Mouse (Mus musculus) right cerebral cortex, postnatal 14 days (tissue): ENCODE data around the gene Psenen.

Experiments
- DNase-seq: peaks from one replicate; pipeline ENCODE4 v3.0.0; 2022

The Psenen gene

GRCm38 (mm10) chr7:30563117-30563905, at the start of gene Psenen, which contains the start of the genes U2af1l4 and Gm49396:
Gene Psenen (minus strand): TSS chr7:30563627.
Gene U2af1l4 (plus strand): TSS chr7:30563301.
Gene Gm49396 (plus strand): TSS chr7:30563344.
- peak; percentile 96 for DNase-seq

GRCm38 (mm10) chr7:30612654-30613402, 49.4 kb upstream of the Psenen start, which contains the start of gene Upk1a:
Gene Upk1a (minus strand): TSS chr7:30612847.
- no peak for DNase-seq

GRCm38 (mm10) chr7:30610043-30610442, 46.6 kb upstream of the Psenen start:
- no peak for DNase-seq

GRCm38 (mm10) chr7:30608476-30608875, 45.0 kb upstream of the Psenen start:
- no peak for DNase-seq

GRCm38 (mm10) chr7:30607706-30608309, 44.4 kb upstream of the Psenen start:
- no peak for DNase-seq

GRCm38 (mm10) chr7:30604944-30605343, 41.5 kb upstream of the Psenen start:
- no peak for DNase-seq

- no peak for DNase-seq
Measured at GRCm38 (mm10) chr7:30604424-30604823, 41.0 kb upstream of the Psenen start.

GRCm38 (mm10) chr7:30602583-30602982, 39.2 kb upstream of the Psenen start:
- DNase-seq = no peak

- DNase-seq = no peak
Measured at GRCm38 (mm10) chr7:30600651-30601050, 37.2 kb upstream of the Psenen start.

GRCm38 (mm10) chr7:30599933-30600353, 36.5 kb upstream of the Psenen start:
- DNase-seq = peak; percentile 92

- no peak for DNase-seq
Measured at GRCm38 (mm10) chr7:30598786-30599185, 35.4 kb upstream of the Psenen start, which contains the start of gene Zbtb32. Gene Zbtb32 (minus strand): TSS chr7:30598909.

- no peak for DNase-seq
Measured at GRCm38 (mm10) chr7:30596811-30597210, 33.4 kb upstream of the Psenen start.

- no peak for DNase-seq
Measured at GRCm38 (mm10) chr7:30596093-30596492, 32.7 kb upstream of the Psenen start.

GRCm38 (mm10) chr7:30594510-30595024, 31.1 kb upstream of the Psenen start:
- DNase-seq = no peak

GRCm38 (mm10) chr7:30593579-30594509, 30.4 kb upstream of the Psenen start:
- no peak for DNase-seq

- no peak for DNase-seq
Measured at GRCm38 (mm10) chr7:30592772-30593423, 29.5 kb upstream of the Psenen start.

GRCm38 (mm10) chr7:30591605-30591951, 28.2 kb upstream of the Psenen start:
- DNase-seq = no peak

- DNase-seq = no peak
Measured at GRCm38 (mm10) chr7:30590927-30591604, 27.6 kb upstream of the Psenen start.

GRCm38 (mm10) chr7:30589435-30590301, 26.2 kb upstream of the Psenen start:
- peak; percentile 89 for DNase-seq
